Mouse (Mus musculus): ENCODE results near the gene Nav3. TPM values are rescaled to one million over a fixed set of nuclear protein-coding genes. Genes with fewer than 3 reads are reported as not detected.

Gene Nav3
- polyA plus RNA-seq, 2 experiments: 0.06 to 0.07 TPM

DNA sequence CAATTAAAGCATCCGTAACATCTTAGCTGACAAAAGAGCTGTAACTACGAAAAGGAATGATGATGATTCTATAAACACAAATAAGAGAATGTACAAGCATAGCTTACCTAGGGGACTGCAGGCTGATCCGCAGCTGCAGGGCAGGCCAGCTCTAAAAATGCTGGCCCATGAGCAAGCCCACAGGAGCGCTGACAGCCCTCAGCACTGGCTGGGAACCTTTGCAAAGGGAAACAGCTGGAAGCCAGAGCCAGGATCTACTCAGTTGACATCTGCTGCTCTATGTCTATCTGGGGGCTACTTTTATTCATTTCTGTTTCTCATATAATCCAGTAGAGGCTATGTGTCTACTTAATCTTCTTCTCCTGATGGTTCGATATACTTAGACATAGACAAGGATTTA is 461.7 kb downstream of the Nav3 start:
- no peaks in the 10 kb centered on the region for H3K36me3 ChIP-seq (replicated peaks; ENCODE audit: control insufficient read depth, insufficient read depth, low read depth)
- no peak overlapping the region for H3K9ac ChIP-seq (replicated peaks)
- no peaks in the 10 kb centered on the region for H3K27me3 ChIP-seq (ENCODE audit: control insufficient read depth, insufficient read depth, low read length)
- ATAC-seq (ENCODE audit: insufficient read depth) (no peak), DNase-seq (ENCODE audit: low read depth in 3 of 3, low spot score in 3 of 3) (no peak)
- no peak overlapping the region for H3K4me2 ChIP-seq (ENCODE audit: low read depth)
- no peak overlapping the region for H3K4me3 ChIP-seq (ENCODE audit: insufficient read depth in 1 of 2, low read depth in 2 of 2, low read length in 2 of 2)
- no peaks in the 10 kb centered on the region for H3K4me1 ChIP-seq (replicated peaks; ENCODE audit: control insufficient read depth in 2 of 2, insufficient read depth in 2 of 2, low read length in 1 of 2)
- 71% methylated on average over 5 of the region's 5 CpGs for WGBS (ENCODE audit: insufficient replicate concordance)
- TF ChIP-seq EP300 (IDR thresholded peaks at IDR 0.05; ENCODE audit: low read depth) (no peak), CTCF (IDR thresholded peaks at IDR 0.05; ENCODE audit: low read depth) (no peak)
- no peak overlapping the region for H3K27ac ChIP-seq
- no peaks in the 10 kb centered on the region for H3K9me3 ChIP-seq (ENCODE audit: control insufficient read depth, low read length)

DNA sequence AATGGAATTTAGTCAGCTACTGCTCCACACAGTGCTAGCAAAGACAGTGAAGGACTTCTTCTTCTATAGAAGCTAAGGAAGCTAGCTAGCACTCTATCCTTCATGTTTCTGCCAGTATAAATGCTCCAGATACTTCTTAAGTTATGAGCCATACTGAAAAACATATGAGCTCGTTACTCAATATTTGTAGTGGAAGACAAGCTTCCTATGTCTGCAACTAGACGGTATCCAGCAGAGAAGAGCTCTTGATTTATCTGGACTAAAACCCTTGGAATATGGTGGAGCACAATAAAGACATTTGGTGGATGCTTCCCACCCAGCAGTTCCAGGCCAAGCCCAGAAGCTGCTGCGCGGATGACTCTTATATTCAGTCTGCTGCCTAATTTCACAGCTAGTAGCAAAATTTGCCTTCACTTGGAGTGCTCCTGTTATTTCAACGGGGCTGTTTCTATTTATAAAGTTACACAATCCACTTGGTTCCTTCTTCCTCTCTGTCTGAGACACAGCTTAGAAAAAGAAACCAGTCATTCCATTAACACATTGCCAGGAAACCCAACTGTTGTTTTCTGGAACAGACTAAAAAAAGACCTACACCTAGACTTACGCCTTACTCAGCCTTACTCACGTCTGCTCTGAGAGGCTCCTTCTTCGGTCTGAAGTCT is 470.0 kb downstream of the Nav3 start:
- Histone ChIP-seq H3K4me1 (replicated peaks; ENCODE audit: control insufficient read depth in 2 of 2, insufficient read depth in 2 of 2, low read length in 1 of 2) (no peaks in the 10 kb centered on the region), H3K36me3 (replicated peaks; ENCODE audit: control insufficient read depth, insufficient read depth, low read depth) (no peaks in the 10 kb centered on the region), H3K27ac (no peak overlapping the region), H3K9ac (replicated peaks) (no peak overlapping the region), H3K9me3 (ENCODE audit: control insufficient read depth, low read length) (no peaks in the 10 kb centered on the region), H3K4me2 (ENCODE audit: low read depth) (no peak overlapping the region), H3K27me3 (ENCODE audit: control insufficient read depth, insufficient read depth, low read length) (no peaks in the 10 kb centered on the region), H3K4me3 (ENCODE audit: insufficient read depth in 1 of 2, low read depth in 2 of 2, low read length in 2 of 2) (no peak overlapping the region)
- no peak for DNase-seq (ENCODE audit: low read depth in 3 of 3, low spot score in 3 of 3)
- 33% methylated on average over 8 of the region's 8 CpGs for WGBS (ENCODE audit: insufficient replicate concordance)
- no peak for ATAC-seq (ENCODE audit: insufficient read depth)
- TF ChIP-seq CTCF (IDR thresholded peaks at IDR 0.05; ENCODE audit: low read depth) (no peak), EP300 (IDR thresholded peaks at IDR 0.05; ENCODE audit: low read depth) (no peak)

DNA sequence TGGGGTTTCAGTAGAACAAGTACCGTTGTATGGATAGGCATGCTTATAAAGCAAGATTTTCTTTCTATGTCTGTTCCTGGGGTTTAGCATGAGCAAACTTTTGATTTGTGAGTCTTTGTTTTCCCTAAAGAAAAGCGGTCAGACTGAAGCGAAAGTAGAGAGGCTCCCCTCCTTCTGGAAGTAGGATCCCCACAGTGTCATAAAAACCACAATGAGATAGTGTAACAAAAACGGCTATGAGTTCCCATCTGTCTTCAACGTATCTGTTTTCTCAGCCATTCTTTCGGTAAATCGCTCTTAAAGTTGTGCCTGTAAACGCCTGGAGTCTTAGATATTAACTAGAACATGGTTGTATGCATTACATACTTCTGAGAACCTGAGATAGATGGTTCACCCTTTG is 479.7 kb downstream of the Nav3 start:
- Histone ChIP-seq H3K9ac (replicated peaks) (no peak overlapping the region), H3K36me3 (replicated peaks; ENCODE audit: control insufficient read depth, insufficient read depth, low read depth) (no peaks in the 10 kb centered on the region), H3K4me2 (ENCODE audit: low read depth) (no peak overlapping the region), H3K4me3 (ENCODE audit: insufficient read depth in 1 of 2, low read depth in 2 of 2, low read length in 2 of 2) (no peak overlapping the region), H3K27ac (no peak overlapping the region), H3K9me3 (ENCODE audit: control insufficient read depth, low read length) (no peaks in the 10 kb centered on the region), H3K4me1 (replicated peaks; ENCODE audit: control insufficient read depth in 2 of 2, insufficient read depth in 2 of 2, low read length in 1 of 2) (no peaks in the 10 kb centered on the region), H3K27me3 (ENCODE audit: control insufficient read depth, insufficient read depth, low read length) (no peaks in the 10 kb centered on the region)
- ATAC-seq (ENCODE audit: insufficient read depth) (no peak), DNase-seq (ENCODE audit: low read depth in 3 of 3, low spot score in 3 of 3) (no peak)
- no peak for TF ChIP-seq EP300 (IDR thresholded peaks at IDR 0.05; ENCODE audit: low read depth)
- TF ChIP-seq CTCF (IDR thresholded peaks at IDR 0.05; ENCODE audit: low read depth): no peak
- WGBS (ENCODE audit: insufficient replicate concordance): 58% methylated on average over 8 of the region's 8 CpGs

DNA sequence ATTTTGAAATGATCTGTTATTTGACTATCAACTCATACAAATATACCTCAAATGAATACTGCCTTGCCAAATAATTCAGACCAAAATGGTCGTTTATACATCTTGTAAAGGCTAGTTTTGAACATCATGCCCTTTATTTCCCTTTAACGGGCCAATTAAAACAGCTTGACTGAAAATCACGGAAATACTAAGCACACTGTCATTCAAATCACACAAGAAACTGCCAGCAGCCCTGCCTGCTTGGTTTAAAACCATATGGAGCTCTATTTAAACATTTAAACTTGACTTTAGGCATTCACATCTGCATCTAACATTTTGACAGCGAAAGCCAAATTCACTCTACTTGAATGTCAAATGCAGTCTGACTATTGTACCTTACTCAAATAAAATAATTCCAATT is 481.8 kb downstream of the Nav3 start:
- ATAC-seq (ENCODE audit: insufficient read depth) (no peak), DNase-seq (ENCODE audit: low read depth in 3 of 3, low spot score in 3 of 3) (no peak)
- no peaks in the 10 kb centered on the region for H3K4me1 ChIP-seq (replicated peaks; ENCODE audit: control insufficient read depth in 2 of 2, insufficient read depth in 2 of 2, low read length in 1 of 2)
- H3K4me3 ChIP-seq (ENCODE audit: insufficient read depth in 1 of 2, low read depth in 2 of 2, low read length in 2 of 2): no peak overlapping the region
- 49% methylated on average over 4 of the region's 4 CpGs for WGBS (ENCODE audit: insufficient replicate concordance)
- no peaks in the 10 kb centered on the region for H3K36me3 ChIP-seq (replicated peaks; ENCODE audit: control insufficient read depth, insufficient read depth, low read depth)
- H3K9me3 ChIP-seq (ENCODE audit: control insufficient read depth, low read length): no peaks in the 10 kb centered on the region
- no peaks in the 10 kb centered on the region for H3K27me3 ChIP-seq (ENCODE audit: control insufficient read depth, insufficient read depth, low read length)
- H3K4me2 ChIP-seq (ENCODE audit: low read depth): no peak overlapping the region
- H3K27ac ChIP-seq: no peak overlapping the region
- TF ChIP-seq CTCF (IDR thresholded peaks at IDR 0.05; ENCODE audit: low read depth): no peak
- no peak for TF ChIP-seq EP300 (IDR thresholded peaks at IDR 0.05; ENCODE audit: low read depth)
- H3K9ac ChIP-seq (replicated peaks): no peak overlapping the region

DNA sequence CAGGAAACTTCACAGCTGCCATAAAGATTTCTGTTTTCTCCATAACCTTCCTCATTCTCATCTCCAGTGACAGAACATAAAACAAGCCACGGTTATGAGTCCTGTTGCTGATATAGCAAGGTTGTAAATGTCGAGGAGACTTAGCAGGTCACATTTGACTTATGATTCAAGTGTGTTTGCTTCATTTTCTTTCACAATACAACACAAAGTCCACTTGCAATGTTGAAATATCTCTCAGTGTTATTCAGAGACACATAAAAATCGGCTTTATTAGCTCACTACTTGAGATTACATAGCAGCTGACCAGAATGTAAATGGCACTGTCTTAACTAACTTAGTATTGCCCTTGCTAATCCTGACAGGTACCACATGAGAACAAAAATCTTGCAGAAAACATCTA is 482.5 kb downstream of the Nav3 start:
- no peaks in the 10 kb centered on the region for H3K9me3 ChIP-seq (ENCODE audit: control insufficient read depth, low read length)
- no peak overlapping the region for H3K9ac ChIP-seq (replicated peaks)
- H3K27ac ChIP-seq: no peak overlapping the region
- no peaks in the 10 kb centered on the region for H3K36me3 ChIP-seq (replicated peaks; ENCODE audit: control insufficient read depth, insufficient read depth, low read depth)
- TF ChIP-seq CTCF (IDR thresholded peaks at IDR 0.05; ENCODE audit: low read depth) (no peak), EP300 (IDR thresholded peaks at IDR 0.05; ENCODE audit: low read depth) (no peak)
- H3K4me2 ChIP-seq (ENCODE audit: low read depth): no peak overlapping the region
- no peak for DNase-seq (ENCODE audit: low read depth in 3 of 3, low spot score in 3 of 3)
- no peaks in the 10 kb centered on the region for H3K27me3 ChIP-seq (ENCODE audit: control insufficient read depth, insufficient read depth, low read length)
- H3K4me3 ChIP-seq (ENCODE audit: insufficient read depth in 1 of 2, low read depth in 2 of 2, low read length in 2 of 2): no peak overlapping the region
- H3K4me1 ChIP-seq (replicated peaks; ENCODE audit: control insufficient read depth in 2 of 2, insufficient read depth in 2 of 2, low read length in 1 of 2): no peaks in the 10 kb centered on the region
- WGBS (ENCODE audit: insufficient replicate concordance): 27% methylated on average over 3 of the region's 3 CpGs
- ATAC-seq (ENCODE audit: insufficient read depth): no peak
